Mouse (Mus musculus): Measurements from ENCODE around the gene Slc22a3. TPM values are rescaled to one million over a fixed set of nuclear protein-coding genes. Genes with fewer than 3 reads are reported as not detected.

Gene Slc22a3
- total and polyA plus RNA-seq, 3 experiments, result not detected

DNA sequence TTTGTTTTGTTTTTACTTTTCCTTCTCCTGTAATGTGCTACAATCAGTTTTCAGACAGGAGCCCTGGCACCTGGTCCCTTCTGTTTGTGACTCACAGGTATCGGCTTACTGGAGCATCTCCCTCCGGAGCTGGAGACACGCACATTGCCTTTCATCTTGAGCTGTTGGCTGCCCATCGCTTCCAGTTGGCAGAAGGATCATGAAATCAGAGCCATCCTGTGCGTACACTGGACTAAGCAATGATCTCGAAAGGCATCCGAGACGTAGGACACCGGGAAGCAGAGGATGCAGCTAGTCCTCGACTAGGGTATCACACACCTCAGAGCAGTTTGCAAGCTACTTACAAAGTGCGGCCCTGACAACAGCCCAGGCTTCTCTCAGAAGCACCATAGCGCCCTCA is 15.9 kb downstream of the Slc22a3 start:
- H3K4me3 ChIP-seq (replicated peaks in 1 of 3; ENCODE audit: low read depth in 2 of 3, low read length in 2 of 3, poor library complexity in 1 of 3), result no peak overlapping the region
- TF ChIP-seq E2F4 (IDR thresholded peaks at IDR 0.05; ENCODE audit: insufficient replicate concordance, low read depth, low read length), result no peak
- TF ChIP-seq KAT2A (IDR thresholded peaks at IDR 0.05; ENCODE audit: insufficient replicate concordance, low read length), result no peak
- no peak for TF ChIP-seq ZNF384 (IDR thresholded peaks at IDR 0.05; ENCODE audit: low read depth, low read length)
- TF ChIP-seq MAFK (IDR thresholded peaks at IDR 0.05; ENCODE audit: insufficient replicate concordance, low read length), result no peak
- TF ChIP-seq MEF2A (IDR thresholded peaks at IDR 0.05; ENCODE audit: borderline replicate concordance, low read depth, low read length), result no peak
- TF ChIP-seq USF2 (conservative IDR thresholded peaks at IDR 0.05; ENCODE audit: low read depth, low read length), result no peak
- no peak for TF ChIP-seq UBTF (IDR thresholded peaks at IDR 0.05; ENCODE audit: low read depth, low read length)
- no peak for TF ChIP-seq SIN3A (IDR thresholded peaks at IDR 0.05; ENCODE audit: low read length)
- H3K4me2 ChIP-seq (ENCODE audit: insufficient read depth, low read depth, poor library complexity, severe bottlenecking), result no peak overlapping the region
- H3K4me1 ChIP-seq (ENCODE audit: control insufficient read depth in 1 of 2, insufficient read depth in 2 of 2), result peaks cover 0 to 16% of the 10 kb centered on the region in 2 experiments; a peak in 2 of 4 replicates
- no peaks in the 10 kb centered on the region for H3K36me3 ChIP-seq (replicated peaks in 1 of 2; ENCODE audit: control insufficient read depth in 1 of 2, insufficient read depth in 1 of 2, low read length in 1 of 2)
- no peak overlapping the region for H3K9ac ChIP-seq (ENCODE audit: insufficient read depth, low read depth)
- no peak for DNase-seq (ENCODE audit: extremely low read depth)
- in situ Hi-C loops (cut with MboI; ENCODE audit: low pct_ligation_motif_present, low pct_unique_long_range_greater_than_20kb, low sequenced_read_pairs), result no loop called here
- H3K9me3 ChIP-seq (replicated peaks; ENCODE audit: low read length), result no peaks in the 10 kb centered on the region
- H3K27me3 ChIP-seq (replicated peaks), result peaks cover 38% of the 10 kb centered on the region
- no peak overlapping the region for H3K27ac ChIP-seq (ENCODE audit: insufficient read depth, low read depth)
- dilution Hi-C loops (cut with MboI; ENCODE audit: extremely low pct_ligation_motif_present, extremely low pct_unique_long_range_greater_than_20kb, low sequenced_read_pairs), result no loop called here
- no peaks in the 10 kb centered on the region for H3K79me2 ChIP-seq (replicated peaks; ENCODE audit: control insufficient read depth, extremely low read depth, insufficient read depth, poor library complexity, severe bottlenecking)

- no peaks in the 10 kb centered on the region for H3K9me3 ChIP-seq (replicated peaks; ENCODE audit: low read length)
- TF ChIP-seq JUND (conservative IDR thresholded peaks at IDR 0.05; ENCODE audit: low read depth, low read length), result no peak
- TF ChIP-seq RCOR1 (conservative IDR thresholded peaks at IDR 0.05; ENCODE audit: low read depth, low read length), result no peak
- no peak for TF ChIP-seq SMC3 (IDR thresholded peaks at IDR 0.05; ENCODE audit: low read depth, low read length)
- no peak for TF ChIP-seq PAX5 (IDR thresholded peaks at IDR 0.05; ENCODE audit: low read length)
- TF ChIP-seq HCFC1 (IDR thresholded peaks at IDR 0.05; ENCODE audit: low read depth, low read length), result no peak
- no peak for TF ChIP-seq IRF4 (IDR thresholded peaks at IDR 0.05; ENCODE audit: low read depth, low read length)
- TF ChIP-seq BHLHE40 (IDR thresholded peaks at IDR 0.05; ENCODE audit: low read depth, low read length), result no peak
- no peak for TF ChIP-seq GABPA (IDR thresholded peaks at IDR 0.05; ENCODE audit: insufficient replicate concordance, low read depth, low read length)
- TF ChIP-seq USF1 (IDR thresholded peaks at IDR 0.05; ENCODE audit: low read depth, low read length), result no peak
- no peak for TF ChIP-seq TBP (conservative IDR thresholded peaks at IDR 0.05; ENCODE audit: low read depth, low read length)
- no peak for TF ChIP-seq ETS1 (conservative IDR thresholded peaks at IDR 0.05; ENCODE audit: low read depth, low read length)
- peaks cover 31% of the 10 kb centered on the region for H3K27me3 ChIP-seq (replicated peaks)
- in situ Hi-C loops (cut with MboI; ENCODE audit: low pct_ligation_motif_present, low pct_unique_long_range_greater_than_20kb, low sequenced_read_pairs) (no loop called here), dilution Hi-C loops (cut with MboI; ENCODE audit: extremely low pct_ligation_motif_present, extremely low pct_unique_long_range_greater_than_20kb, low sequenced_read_pairs) (no loop called here)
- no peak overlapping the region for H3K27ac ChIP-seq (ENCODE audit: insufficient read depth, low read depth)
- no peaks in the 10 kb centered on the region for H3K36me3 ChIP-seq (replicated peaks in 1 of 2; ENCODE audit: control insufficient read depth in 1 of 2, insufficient read depth in 1 of 2, low read length in 1 of 2)
- H3K4me3 ChIP-seq (replicated peaks in 1 of 3; ENCODE audit: low read depth in 2 of 3, low read length in 2 of 3, poor library complexity in 1 of 3), result no peak overlapping the region
- no peak overlapping the region for H3K4me2 ChIP-seq (ENCODE audit: insufficient read depth, low read depth, poor library complexity, severe bottlenecking)
- peaks cover 0 to 16% of the 10 kb centered on the region in 2 experiments; a peak in 2 of 4 replicates for H3K4me1 ChIP-seq (ENCODE audit: control insufficient read depth in 1 of 2, insufficient read depth in 2 of 2)
- no peaks in the 10 kb centered on the region for H3K79me2 ChIP-seq (replicated peaks; ENCODE audit: control insufficient read depth, extremely low read depth, insufficient read depth, poor library complexity, severe bottlenecking)
- DNase-seq (ENCODE audit: extremely low read depth), result no peak
- H3K9ac ChIP-seq (ENCODE audit: insufficient read depth, low read depth), result no peak overlapping the region
These were observed 17.6 kb downstream of the Slc22a3 start for GRCm38 (mm10) chr17:12489888-12490287.
